Mouse (Mus musculus) neural tube, embryonic 14.5 days (tissue): ENCODE results near the gene Rab22a. TPM values are rescaled to one million over a fixed set of nuclear protein-coding genes. Genes with fewer than 3 reads are reported as not detected.
A peak's percentile ranks its signal among the peaks of the same experiment; 100 is the strongest.

Experiments
- ATAC-seq: fragments of 200-750 bp; cut with Nextera tagmentation; 2 replicates; pipeline ENCODE4 v1.8.0; 2017; ENCODE audit warnings: low read depth, mild to moderate bottlenecking, moderate TSS enrichment, moderate library complexity
- H3K27ac ChIP-seq: fragments of 300-500 bp; sonication (generic); 2 replicates; pipeline ENCODE4 v1.5.1; 2014; ENCODE audit warnings: low read depth, mild to moderate bottlenecking, control low read depth, low read length, moderate library complexity, mixed read lengths
- H3K27me3 ChIP-seq: fragments of 300-500 bp; sonication (generic); 2 replicates; pipeline ENCODE4 v1.6.1; 2014; ENCODE audit warnings: low read length; ENCODE audit not compliant: control insufficient read depth, insufficient read depth
- H3K36me3 ChIP-seq: fragments of 300-500 bp; sonication (generic); 2 replicates; pipeline ENCODE4 v1.6.1; 2014; ENCODE audit warnings: low read length, mixed read lengths; ENCODE audit not compliant: control insufficient read depth, insufficient read depth
- H3K4me1 ChIP-seq: fragments of 300-500 bp; sonication (generic); 2 replicates; pipeline ENCODE4 v1.6.1; 2014; ENCODE audit warnings: low read length; ENCODE audit not compliant: control insufficient read depth, insufficient read depth
- H3K4me2 ChIP-seq: fragments of 300-500 bp; sonication (generic); 2 replicates; pipeline ENCODE4 v1.6.1; 2014; ENCODE audit warnings: mild to moderate bottlenecking, low read depth, low read length, control low read depth
- H3K4me3 ChIP-seq: fragments of 300-500 bp; sonication (generic); 2 replicates; pipeline ENCODE4 v1.5.1; 2014; ENCODE audit warnings: low read depth, low read length, control low read depth, mixed read lengths
- H3K9ac ChIP-seq: fragments of 300-500 bp; sonication (generic); replicated peaks from 2 replicates; pipeline ENCODE4 v1.6.1; 2014; ENCODE audit warnings: low read depth, mild to moderate bottlenecking, control low read depth, low read length, mixed read lengths
- H3K9me3 ChIP-seq: fragments of 300-500 bp; sonication (generic); 2 replicates; pipeline ENCODE4 v1.6.1; 2016; ENCODE audit warnings: low read length; ENCODE audit not compliant: control insufficient read depth
- WGBS: fragments of 180-500 bp; shearing (Covaris S2); extraction: QIAGEN DNeasy Blood & Tissue Kit; methylation state at CpG from one replicate; pipeline ENCODE4 v1.1.7; 2014; 5-methylcytosine and 5-hydroxymethylcytosine counted together
- microRNA-seq: library from miRNA; unstranded; fragments of <30 nt; microRNA quantifications from one replicate; pipeline ENCODE4, GENCODE M21; 2016
- polyA plus RNA-seq: library from polyadenylated mRNA; unstranded; fragments of >200 nt; fragmentation: Nextera tagmentation; extraction: Ambion mirVana; gene quantifications from 2 replicates; pipeline ENCODE4 v1.2.1, GENCODE M21; 2014

Rab22a gene
- polyA plus RNA-seq, 1 experiment from 2014 or later, result 35.5 TPM

- Histone ChIP-seq H3K9ac (no peak overlapping the region), H3K27me3 (no peaks in the 10 kb centered on the region), H3K4me3 (no peak overlapping the region), H3K36me3 (no peaks in the 10 kb centered on the region), H3K4me2 (no peak overlapping the region), H3K27ac (no peak overlapping the region), H3K4me1 (peaks cover 26% of the 10 kb centered on the region), H3K9me3 (no peaks in the 10 kb centered on the region)
- WGBS, result 25% methylated on average over 13 of the region's 13 CpGs
- ATAC-seq, result no peak
Observed at GRCm38 (mm10) chr2:173742090-173742489, 82.5 kb downstream of the Rab22a start.

- Histone ChIP-seq H3K4me1 (peaks cover 26% of the 10 kb centered on the region), H3K4me2 (no peak overlapping the region), H3K27me3 (no peaks in the 10 kb centered on the region), H3K27ac (no peak overlapping the region), H3K4me3 (no peak overlapping the region), H3K9me3 (no peaks in the 10 kb centered on the region), H3K36me3 (no peaks in the 10 kb centered on the region), H3K9ac (no peak overlapping the region)
- no peak for ATAC-seq
- 65% methylated on average over 9 of the region's 9 CpGs for WGBS
Observed at GRCm38 (mm10) chr2:173742744-173743143, 83.2 kb downstream of the Rab22a start.

GRCm38 (mm10) chr2:173744070-173744815, 84.7 kb downstream of the Rab22a start:
- H3K4me1 ChIP-seq, result peaks cover 18% of the 10 kb centered on the region; the same call in 1 of the 2 replicates
- no peaks in the 10 kb centered on the region for H3K36me3 ChIP-seq
- no peaks in the 10 kb centered on the region for H3K27me3 ChIP-seq
- ATAC-seq, result no peak
- no peak overlapping the region for H3K4me3 ChIP-seq
- no peaks in the 10 kb centered on the region for H3K9me3 ChIP-seq
- H3K9ac ChIP-seq, result no peak overlapping the region
- WGBS, result 90% methylated on average over 7 of the region's 7 CpGs
- H3K4me2 ChIP-seq, result no peak overlapping the region
- H3K27ac ChIP-seq, result no peak overlapping the region

GRCm38 (mm10) chr2:173748961-173749659, 89.5 kb downstream of the Rab22a start:
- Histone ChIP-seq H3K36me3 (no peaks in the 10 kb centered on the region), H3K4me2 (no peak overlapping the region), H3K27ac (no peak overlapping the region), H3K9me3 (no peaks in the 10 kb centered on the region), H3K4me3 (no peak overlapping the region), H3K4me1 (no peaks in the 10 kb centered on the region), H3K9ac (no peak overlapping the region), H3K27me3 (no peaks in the 10 kb centered on the region)
- WGBS, result 94% methylated on average over 2 of the region's 2 CpGs
- no peak for ATAC-seq

- Histone ChIP-seq H3K36me3 (no peaks in the 10 kb centered on the region), H3K9ac (no peak overlapping the region), H3K4me3 (no peak overlapping the region), H3K4me1 (peaks cover 14% of the 10 kb centered on the region; the same call in 1 of the 2 replicates), H3K4me2 (no peak overlapping the region), H3K9me3 (no peaks in the 10 kb centered on the region), H3K27me3 (no peaks in the 10 kb centered on the region), H3K27ac (peak overlapping the region; percentile 22; the same call in 1 of the 2 replicates)
- WGBS, result 6% methylated on average over 8 of the region's 8 CpGs
- peak; percentile 41 for ATAC-seq
Observed at GRCm38 (mm10) chr2:173755433-173756144, 96.0 kb downstream of the Rab22a start.

Small RNA genes lying within 50 kb of the gene (microRNA-seq; reads per million reads assigned to microRNA genes)
- gene Mir6340, result not detected

Other genes with a start within 250 kb of the Rab22a start
- not detected in 2 replicates for gene 1700021F07Rik, start 137.2 kb upstream of the Rab22a start, polyA plus RNA-seq
- gene Ankrd60, start 81.4 kb upstream of the Rab22a start, polyA plus RNA-seq, result not detected in 2 replicates
- gene 1700010B08Rik, start 59.7 kb downstream of the Rab22a start, polyA plus RNA-seq, result not detected in 2 replicates
- 11.7 and 13.7 TPM in 2 replicates for gene Vapb, start 77.8 kb downstream of the Rab22a start, polyA plus RNA-seq